Mouse (Mus musculus) embryo, embryonic 10.5 days (tissue): Measurements from ENCODE around the gene Tmem132b.
"Not testable (repeated sequence)": the region's sequence is repeated elsewhere in the genome, so short reads cannot be mapped to it uniquely, and the experiment has no call there.

Experiments
- DNase-seq: peaks from one replicate; pipeline ENCODE4 v3.0.0-alpha.2; 2015; ENCODE audit warnings: low spot score

Gene Tmem132b

DNA sequence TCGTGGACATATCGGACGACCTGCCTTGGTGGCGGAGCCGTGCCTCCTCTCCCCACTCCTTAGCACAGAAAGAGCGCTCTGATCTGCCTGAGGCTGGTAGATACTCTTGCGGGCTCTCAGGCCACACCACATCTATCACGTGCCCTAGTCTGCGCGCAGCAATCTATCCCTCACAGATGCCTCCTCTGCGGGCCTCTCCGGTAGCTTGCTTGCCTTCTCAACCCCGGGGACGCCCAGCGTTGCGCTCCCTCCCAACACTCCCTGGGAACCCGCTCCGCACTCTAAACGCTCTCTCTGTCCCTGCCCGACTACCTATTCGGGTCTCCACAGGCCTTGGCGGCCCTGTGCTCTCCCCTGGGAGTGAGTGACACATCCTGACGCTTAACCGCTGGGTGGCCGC lies at the start of gene Tmem132b:
TSS of gene Tmem132b (plus strand) at position 141 of the 400 bp plus-strand sequence.
- peak; percentile 52 for DNase-seq

DNA sequence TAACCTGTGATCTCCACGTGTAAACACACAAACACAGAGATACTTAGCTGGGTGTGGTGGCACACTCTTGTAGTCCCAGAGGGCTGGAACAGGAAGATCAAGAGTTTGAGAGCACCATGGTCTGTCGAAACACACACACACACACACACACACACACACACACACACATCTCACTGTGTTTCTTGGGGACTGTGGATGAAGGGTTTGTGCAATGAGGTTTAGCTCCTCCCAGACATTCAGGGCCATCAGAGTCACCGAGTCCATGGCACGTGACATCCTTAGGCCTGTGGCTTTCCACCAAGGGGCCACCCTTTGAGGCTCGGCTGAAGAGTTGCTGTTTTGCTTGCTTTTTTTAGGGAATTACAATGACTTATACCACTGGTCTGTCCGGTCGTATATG lies 49.1 kb upstream of the Tmem132b start:
- no peak for DNase-seq

DNA sequence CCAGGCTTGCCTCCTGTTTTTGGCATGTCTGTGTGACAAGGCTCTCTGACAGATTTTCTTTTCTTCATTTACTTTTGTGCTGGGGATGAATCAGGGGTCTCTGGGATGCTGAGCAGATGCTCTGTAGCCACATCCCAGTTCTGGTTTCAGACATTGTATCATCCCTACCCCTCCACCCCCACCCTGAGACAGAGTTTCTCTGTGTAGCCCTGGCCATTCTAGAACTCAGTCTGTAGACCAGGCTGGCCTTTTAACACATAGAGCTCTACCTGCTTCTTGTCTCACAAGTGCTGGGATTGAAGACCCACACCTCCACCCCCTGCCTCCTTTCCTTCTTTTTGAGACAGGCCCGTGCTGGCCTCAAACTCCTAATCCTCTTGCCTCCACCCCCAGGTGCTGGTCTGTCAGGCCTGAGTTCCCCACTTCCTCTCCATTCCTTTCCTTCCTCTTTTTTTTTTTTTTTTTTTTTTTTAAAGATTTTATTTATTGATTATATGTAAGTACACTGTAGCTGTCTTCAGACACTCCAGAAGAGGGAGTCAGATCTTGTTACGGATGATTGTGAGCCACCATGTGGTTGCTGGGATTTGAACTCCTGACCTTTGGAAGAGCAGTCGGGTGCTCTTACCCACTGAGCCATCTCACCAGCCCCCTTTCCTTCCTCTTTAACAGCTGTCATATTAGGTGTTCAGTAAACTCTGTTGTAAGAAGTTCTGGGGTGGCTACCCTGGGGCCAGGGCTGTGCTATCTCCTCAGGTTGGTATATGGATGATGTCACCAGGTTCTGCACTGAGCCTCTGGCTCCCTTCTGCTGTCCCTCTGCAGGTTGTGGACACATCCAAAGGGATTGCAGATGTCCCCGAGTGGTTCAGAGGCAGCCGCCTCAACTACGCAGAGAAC lies 47.6 kb upstream of the Tmem132b start:
- no peak for DNase-seq

DNA sequence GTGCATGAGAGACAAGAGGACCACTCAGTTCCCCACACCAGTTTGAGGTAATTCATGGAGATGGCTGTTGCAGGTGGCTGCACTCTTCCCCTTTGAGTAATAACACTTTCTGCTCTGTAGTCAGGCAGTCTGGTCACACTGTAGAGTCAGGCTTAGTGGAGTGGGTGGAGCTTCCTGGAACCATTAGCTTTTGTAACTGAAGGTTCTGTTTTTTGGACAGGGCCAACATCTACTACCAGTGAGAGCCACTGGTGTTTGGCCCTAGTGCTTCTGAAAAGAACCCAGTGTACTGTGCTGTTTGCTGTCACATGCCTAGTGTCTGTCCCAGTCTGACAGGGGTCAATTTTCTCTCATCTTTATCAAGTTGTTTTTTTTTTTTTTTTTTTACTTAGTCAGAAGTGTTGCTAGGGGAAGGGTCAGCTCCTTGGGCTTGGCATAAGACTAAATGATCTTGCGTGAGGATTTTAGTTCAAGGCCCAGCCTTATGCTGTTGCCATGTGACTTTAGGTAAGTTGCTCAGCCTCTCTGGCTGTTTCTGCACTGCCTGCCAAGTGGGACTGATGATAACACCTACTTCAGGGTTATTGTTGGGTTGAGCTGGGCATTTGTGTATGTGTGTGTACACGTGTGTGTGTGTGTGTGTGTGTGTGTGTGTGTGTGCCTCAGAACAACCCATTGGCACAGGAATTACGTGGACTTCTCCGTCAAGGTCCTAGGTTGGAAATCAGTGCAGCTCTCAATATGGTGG lies 46.4 kb upstream of the Tmem132b start:
- no peak for DNase-seq

DNA sequence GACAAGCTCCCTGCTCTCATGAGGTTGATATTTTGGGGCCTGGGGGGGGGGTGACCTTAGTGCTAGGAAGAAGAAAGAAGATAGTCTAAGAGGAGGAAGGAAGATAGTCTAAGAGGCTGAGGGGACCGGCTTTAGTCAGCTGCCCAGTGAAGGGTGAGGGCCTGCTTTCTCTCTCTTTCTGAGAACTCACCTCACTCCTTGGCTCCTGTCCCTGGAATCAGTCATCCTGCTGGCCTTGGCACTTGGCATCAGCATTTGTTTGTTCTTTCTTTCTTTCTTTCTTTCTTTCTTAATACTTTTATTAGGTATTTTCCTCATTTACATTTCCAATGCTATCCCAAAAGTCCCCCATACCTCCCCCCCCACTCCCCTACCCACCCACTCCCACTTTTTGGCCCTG lies 45.5 kb upstream of the Tmem132b start:
- no peak for DNase-seq

DNA sequence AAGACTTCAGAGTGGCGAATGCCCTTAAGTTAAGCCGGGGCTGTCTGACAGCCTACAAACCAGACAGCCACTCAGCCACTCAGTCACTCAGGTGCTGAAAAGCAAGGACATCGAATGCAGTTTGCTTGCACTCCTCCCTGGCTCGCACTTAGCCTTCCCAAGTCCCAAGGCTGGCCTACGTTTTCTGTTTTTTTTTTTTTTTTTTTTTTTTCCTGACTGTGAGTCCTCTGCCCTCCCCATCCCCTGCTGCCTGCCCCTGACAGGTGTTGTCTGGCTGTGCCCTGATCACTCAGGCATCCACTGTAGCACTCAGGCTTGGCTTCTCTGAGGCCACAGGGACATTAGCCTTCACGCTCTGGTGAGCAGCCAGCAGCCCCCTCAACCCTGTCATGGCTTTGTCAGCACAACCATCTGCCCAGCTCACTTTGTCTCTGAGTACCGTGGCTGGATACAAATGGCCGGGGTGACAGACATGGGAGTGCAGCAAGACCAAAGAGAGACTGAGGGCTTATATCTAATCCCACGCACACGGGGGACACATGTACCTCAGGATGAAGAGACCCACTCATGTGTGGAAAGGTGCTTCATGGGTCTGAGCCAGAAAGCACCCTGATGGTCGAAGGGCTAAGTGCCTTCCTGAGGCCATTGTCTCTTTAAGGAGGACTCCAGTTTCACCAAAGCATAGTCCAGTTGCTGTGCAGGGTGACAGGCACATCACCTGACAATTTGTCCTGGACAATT lies 44.0 kb upstream of the Tmem132b start:
- peak; percentile 51 for DNase-seq

DNA sequence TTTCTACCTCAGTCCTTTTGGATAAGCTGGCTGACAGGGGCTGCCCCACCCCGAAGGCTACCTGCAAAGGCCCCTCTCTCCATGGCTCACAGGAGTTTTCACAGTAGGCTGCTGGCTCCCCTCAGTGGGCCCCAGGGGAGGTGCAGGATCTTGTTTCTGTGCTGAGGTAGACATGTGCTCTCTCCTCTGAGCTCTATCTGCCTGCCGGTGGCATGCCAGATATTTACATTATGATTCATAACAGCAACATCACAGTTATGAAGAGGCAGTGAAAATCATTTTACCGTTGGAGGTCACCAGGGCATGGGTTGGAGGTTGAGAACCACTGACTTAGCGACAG lies 43.5 kb upstream of the Tmem132b start:
- DNase-seq = peak; percentile 23

DNA sequence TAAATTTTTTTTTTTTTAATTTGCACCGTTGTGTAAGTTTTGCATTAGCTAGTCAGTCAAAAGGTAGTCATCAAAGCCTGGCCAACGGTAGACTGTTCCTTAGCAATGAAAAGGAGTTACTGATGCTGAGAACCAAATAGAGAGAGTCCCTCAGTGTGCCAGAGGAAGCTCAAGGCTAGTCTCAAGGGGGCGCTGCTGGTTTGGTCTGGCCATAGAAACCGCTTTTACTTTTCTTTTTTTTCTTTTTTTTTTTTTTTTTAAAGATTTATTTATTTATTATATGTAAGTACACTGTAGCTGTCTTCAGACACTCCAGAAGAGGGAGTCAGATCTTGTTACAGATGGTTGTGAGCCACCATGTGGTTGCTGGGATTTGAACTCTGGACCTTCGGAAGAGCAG lies 42.6 kb upstream of the Tmem132b start:
- not testable (repeated sequence) for DNase-seq

DNA sequence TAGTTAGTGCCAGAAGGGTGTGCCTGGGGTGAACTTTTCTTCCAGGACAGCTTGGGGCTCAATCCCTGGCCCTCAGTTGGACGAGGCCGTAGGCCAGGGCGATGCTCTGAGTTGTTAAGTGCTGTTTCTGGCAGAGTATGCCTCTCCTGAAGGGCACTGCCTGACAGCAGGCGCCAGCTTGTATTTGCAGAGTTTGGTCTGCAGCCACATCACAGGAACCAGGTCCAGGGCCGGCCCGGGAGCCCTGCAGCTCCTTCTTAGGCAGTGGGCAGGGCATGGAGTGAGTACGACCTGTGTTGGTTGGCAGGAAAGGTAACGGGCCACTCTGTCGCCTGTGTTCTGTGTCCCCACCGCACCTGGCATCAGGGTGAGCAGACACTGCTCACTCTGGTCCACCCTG lies 40.5 kb upstream of the Tmem132b start:
- DNase-seq = no peak

DNA sequence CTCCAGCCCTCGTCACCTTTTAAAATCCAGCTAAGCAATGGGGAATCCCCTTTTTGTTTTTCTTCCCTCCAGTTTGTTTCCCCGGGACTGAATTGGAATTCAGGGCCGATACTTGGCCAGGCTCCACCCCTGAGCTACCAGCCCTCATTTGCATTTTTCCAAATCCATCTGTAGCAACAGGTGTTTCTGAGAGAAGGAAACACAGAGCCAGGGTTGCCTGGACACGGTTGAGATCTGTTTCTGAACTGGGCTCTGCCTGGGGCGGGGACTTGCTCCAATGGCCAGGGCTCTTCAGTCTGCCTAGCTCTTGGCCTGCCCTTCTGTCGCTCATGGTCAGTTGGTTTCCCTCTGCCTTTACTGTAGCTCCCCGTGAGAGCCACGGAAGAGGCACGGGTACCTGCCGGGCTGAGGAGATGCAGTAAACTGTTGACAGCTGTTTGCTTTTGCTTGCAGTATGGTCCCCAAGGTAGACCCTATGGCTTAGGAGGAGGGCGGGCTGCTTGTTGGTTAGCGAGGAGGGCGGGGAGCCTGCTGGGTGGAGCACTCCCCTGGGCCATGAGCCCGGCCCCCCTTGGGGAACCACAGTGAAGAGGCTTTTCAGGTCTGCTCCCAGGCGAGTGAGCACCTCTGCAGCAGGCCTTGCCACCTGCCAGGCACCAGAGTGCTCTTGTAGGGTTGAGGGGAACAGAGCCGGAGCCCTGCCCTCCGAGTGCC lies 39.0 kb upstream of the Tmem132b start:
- DNase-seq = no peak

DNA sequence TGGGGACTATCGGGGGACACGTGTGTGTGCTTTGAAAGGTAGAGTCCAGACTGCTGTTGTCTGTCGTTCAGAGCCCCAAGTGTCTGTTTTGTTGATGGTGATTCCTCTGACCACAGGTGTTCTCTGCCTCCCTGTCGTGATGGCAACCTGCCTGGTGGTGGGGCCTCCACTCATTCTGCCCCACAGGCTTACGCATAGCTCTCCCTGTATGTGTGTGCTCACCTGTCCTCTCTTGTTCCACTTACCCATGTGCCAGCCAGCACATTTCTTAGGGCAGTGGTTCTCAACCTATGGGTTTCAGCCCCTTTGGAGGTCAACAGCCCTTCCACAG lies 38.5 kb upstream of the Tmem132b start:
- DNase-seq = no peak

DNA sequence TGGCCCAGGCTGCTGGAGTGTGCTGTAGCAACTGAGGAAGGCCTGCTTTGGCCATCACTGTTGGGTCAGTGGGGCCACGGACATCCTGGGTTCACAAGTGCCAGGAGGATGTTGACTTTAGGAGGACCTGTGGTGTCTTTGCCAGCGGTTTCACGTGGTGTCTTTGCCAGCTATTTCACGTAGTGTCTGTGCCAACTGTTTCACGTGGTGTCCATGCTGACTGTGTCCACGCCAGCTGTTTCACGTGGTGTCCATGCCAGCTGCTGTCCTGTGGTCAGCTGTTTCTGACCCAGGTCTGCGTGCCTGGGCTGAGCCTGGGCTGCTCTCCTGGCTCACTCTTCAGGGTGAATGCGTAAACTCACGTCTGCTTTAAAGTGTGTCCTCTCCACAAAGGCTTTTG lies 35.9 kb upstream of the Tmem132b start:
- DNase-seq = no peak

DNA sequence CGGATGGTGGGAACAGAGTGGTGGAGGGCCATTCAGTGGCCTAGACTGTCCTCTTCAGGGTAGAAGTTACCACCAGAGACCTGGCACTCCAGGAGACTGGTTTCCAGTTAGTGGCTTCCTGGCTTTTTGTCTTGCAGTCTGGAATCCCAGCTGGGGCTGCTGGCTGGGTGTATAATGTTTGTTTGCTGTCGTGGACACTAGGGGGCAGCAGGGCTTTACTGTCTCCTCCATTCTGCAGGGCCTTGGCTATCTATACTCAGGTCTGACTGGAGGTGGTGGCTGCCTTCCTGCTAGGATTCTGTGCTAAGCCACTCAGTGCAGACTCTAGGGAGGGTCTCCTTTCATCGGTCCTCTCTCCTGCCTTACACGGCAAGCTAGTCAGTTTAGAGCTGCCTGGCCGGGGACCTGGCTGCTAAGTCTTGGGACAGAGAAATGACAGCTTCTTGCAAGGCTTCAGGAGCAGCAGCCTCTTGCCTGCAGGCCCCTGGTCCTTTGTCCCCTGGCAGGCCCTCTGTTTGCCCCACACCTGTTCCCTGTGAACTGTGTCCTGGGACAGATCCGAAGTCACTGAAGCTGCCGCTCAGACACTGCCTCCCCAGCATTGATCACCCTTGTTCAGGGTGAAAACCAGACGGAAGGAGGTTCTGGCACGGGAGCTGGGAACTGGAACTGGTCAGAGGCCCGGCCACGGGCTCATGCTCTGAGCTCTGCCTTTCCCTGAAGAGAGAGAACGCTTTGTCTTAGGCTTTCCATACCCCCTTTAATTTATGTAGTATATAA lies 33.6 kb upstream of the Tmem132b start:
- DNase-seq = peak; percentile 77

DNA sequence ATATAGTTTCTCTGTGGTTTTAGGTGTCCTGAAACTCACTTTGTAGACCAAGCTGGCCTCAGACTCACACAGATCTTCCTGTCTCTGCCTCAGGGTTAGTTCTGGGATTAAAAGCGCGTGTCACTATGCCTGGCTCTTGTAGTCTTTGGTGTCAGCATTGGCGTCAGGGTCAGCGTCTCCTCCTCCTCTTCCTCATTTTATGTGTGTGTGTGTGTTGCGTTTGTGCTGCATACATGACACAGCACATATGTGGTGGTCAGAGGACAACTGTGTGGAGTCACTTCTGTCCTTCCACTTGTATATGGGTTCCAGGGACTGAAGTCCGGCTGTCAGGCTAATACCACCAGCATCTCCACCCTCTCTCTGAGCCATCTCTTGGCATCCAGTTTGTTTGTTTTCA lies 30.1 kb upstream of the Tmem132b start:
- DNase-seq = no peak

DNA sequence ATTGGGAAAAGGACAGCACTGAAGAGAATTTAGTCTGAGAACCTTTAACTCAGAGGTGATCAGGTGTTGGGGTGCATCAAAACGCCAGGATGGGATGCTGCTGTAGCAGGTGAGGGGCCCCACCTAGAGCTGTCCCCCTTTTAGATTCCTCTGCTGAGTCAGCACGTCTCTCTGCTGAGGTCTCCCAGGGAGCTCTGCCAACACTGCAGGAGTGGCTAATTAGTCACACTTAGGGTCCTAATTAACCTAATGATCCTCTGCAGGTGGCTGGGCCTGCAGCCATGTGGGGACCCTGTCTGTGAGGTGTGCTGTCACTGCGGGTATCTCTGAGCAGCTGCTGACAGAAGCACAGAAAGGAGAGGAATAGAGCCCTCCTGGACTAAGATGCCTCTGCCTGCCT lies 29.4 kb upstream of the Tmem132b start:
- DNase-seq = no peak

DNA sequence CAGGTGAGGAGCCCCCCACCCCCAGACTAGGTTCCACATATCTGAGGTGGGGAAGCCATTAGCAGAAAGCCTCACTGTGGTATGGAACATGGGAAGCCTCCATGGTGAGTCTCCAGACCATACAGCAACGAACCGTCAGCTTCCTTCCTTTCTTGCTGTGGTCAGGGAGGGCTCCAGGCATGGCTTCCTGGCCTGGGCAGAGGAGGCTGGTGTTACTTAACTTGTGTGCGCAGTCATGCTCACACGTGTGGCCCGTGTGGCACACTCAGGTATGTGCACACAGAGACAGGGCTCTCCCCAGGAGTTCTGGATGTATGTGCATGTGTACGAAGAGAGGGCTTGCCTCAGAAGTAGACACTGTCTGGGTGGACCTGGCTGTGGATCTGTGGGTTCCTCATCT lies 27.9 kb upstream of the Tmem132b start:
- no peak for DNase-seq

DNA sequence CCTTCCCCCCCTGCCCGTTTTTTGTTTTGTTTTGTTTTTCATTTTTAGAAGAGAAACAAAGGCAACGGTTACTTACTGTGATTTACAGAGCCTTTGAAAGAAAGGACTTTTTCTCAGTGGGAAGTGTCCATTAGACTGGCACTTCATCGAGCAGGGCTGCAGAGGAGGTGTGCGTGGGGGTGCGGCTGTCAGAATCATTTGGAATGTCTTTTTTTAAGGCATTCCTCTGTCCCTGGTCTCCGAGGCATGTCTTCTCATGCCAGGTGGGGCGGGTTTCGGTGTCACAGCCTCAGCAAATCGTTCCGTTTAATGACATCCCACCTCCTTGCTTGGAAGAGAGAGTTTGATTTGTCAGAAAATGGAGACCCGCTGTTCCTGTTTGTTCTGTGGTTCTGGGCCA lies 26.9 kb upstream of the Tmem132b start:
- no peak for DNase-seq

DNA sequence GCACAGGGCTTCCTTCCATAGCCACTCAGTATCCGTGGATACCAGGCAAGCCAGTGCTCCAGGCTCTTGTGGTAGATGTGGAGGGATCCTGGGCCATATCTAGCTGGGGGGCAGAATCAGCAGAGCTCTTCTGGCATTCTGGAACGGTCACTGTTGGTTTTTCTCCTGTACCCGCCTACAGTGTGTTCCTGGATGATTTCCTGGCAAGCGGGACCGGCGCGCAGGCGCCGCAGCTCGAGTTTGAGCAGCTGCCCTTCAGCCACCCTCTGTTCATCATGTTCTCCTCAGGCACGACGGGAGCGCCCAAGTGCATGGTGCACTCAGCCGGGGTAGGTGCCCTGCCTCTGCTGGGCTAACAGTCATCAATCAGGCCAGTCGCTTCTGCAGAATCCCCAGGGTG lies 25.6 kb upstream of the Tmem132b start:
- DNase-seq = no peak

DNA sequence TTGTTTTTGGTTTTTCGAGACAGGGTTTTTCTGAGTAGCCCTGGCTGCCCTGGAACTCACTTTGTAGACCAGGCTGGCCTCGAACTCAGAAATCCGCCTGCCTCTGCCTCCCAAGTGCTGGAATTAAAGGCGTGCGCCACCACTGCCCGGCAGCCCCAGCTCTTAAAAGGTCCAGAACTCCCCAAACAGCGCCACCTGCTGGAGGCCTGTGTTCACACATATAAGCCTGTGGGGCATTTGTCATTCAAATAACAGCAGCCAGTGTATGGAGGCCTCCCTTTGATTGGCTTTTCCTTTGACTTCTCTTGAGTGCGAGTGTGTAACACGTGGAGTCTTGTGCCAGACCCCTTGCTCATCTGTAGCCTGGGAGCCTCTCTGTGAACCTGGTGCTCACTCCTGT lies 24.0 kb upstream of the Tmem132b start:
- DNase-seq = no peak

DNA sequence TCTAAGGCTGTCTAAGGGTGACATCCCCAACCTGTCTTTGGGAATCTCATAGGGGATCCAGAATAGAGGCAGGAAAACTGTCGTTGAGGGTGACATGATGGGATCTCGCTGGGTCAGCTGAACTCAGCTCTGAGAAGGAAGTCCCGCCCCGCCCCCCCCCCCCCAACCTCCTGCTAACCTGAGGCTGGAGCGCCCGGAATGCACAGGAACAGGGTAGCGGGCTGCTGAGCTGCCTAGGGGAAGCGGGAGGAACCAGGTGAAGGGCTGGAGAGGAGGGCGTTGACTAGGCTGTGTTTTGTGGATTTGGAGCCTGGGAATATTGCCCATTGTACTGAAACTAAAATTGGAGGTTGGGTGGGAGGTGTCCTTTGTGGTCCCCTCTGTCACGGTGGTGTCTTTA lies 23.6 kb upstream of the Tmem132b start:
- no peak for DNase-seq

DNA sequence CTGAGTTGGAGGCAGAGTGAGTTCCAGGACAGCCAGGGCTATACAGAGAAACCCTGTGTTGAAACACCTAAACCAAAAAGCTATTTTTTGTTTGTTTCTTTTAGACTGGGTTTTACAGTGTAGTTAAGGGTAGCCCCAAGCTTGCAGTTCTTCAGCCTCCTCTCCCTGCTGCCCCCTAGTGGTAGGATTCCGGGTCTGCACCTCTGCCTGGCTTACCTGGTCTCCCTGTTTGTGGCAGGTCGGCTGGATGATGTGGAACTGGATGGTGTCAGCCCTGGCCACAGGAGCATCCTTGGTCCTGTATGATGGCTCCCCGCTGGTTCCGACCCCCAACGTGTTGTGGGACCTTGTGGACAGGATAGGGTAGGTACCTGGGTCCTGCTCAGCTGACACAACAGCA lies 22.0 kb upstream of the Tmem132b start:
- DNase-seq = peak; percentile 68

DNA sequence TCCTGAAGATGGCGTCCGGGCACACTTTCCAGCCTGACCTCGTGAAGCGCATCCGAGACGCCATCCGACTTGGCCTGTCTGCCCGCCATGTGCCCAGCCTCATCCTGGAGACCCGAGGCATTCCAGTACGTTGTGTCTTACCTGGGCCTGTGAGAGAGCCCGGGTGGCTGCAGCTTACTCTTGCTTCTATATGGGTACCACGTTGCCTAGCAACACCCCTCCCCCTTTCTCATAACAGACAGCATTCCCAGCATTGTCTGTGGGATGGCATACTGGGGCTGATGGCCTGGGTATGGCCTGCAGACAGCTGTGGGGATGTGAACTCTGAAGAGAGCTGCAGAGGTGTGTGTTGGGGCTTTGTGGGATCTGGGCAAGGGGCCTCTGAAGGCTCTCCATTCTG lies 16.6 kb upstream of the Tmem132b start:
- DNase-seq = no peak
